Mouse (Mus musculus): ENCODE data around the gene Slc51a.
"Not testable (repeated sequence)": the region's sequence is repeated elsewhere in the genome, so short reads cannot be mapped to it uniquely, and the experiment has no call there.

The Slc51a gene

GRCm38 (mm10) chr16:32506868-32507267, 19.2 kb upstream of the Slc51a start:
- TF ChIP-seq NANOG (IDR thresholded peaks at IDR 0.05; ENCODE audit: borderline replicate concordance, low read length): no peak
- no peaks in the 10 kb centered on the region for H3K27me3 ChIP-seq (ENCODE audit: insufficient read depth, low read length)
- peaks cover 3% of the 10 kb centered on the region; the same call in 1 of the 2 replicates for H3K9me3 ChIP-seq (ENCODE audit: low read length)
- no peak overlapping the region for H3K4me3 ChIP-seq (replicated peaks; ENCODE audit: low read length)
- H3K4me1 ChIP-seq (replicated peaks; ENCODE audit: low read depth, low read length): peaks cover 91% of the 10 kb centered on the region
- H3K36me3 ChIP-seq (ENCODE audit: insufficient read depth, low read length): no peaks in the 10 kb centered on the region

- H3K36me3 ChIP-seq (ENCODE audit: insufficient read depth, low read length): no peaks in the 10 kb centered on the region
- no peak overlapping the region for H3K4me3 ChIP-seq (replicated peaks; ENCODE audit: low read length)
- peaks cover 91% of the 10 kb centered on the region for H3K4me1 ChIP-seq (replicated peaks; ENCODE audit: low read depth, low read length)
- no peaks in the 10 kb centered on the region; the same call in 1 of the 2 replicates for H3K9me3 ChIP-seq (ENCODE audit: low read length)
- TF ChIP-seq POU5F1 (IDR thresholded peaks at IDR 0.05; ENCODE audit: borderline replicate concordance, low read length) (no peak), NANOG (IDR thresholded peaks at IDR 0.05; ENCODE audit: borderline replicate concordance, low read length) (no peak), CTCF (conservative IDR thresholded peaks at IDR 0.05; ENCODE audit: low read length) (no peak)
- H3K27me3 ChIP-seq (ENCODE audit: insufficient read depth, low read length): no peaks in the 10 kb centered on the region
Observed at GRCm38 (mm10) chr16:32506298-32506697, 18.6 kb upstream of the Slc51a start.

- H3K9me3 ChIP-seq (ENCODE audit: low read length): no peaks in the 10 kb centered on the region
- no peak for TF ChIP-seq NANOG (IDR thresholded peaks at IDR 0.05; ENCODE audit: borderline replicate concordance, low read length)
- TF ChIP-seq CTCF (conservative IDR thresholded peaks at IDR 0.05; ENCODE audit: low read length): no peak
- TF ChIP-seq POU5F1 (IDR thresholded peaks at IDR 0.05; ENCODE audit: borderline replicate concordance, low read length): no peak
- H3K36me3 ChIP-seq (ENCODE audit: insufficient read depth, low read length): no peaks in the 10 kb centered on the region
- peaks cover 89% of the 10 kb centered on the region for H3K4me1 ChIP-seq (replicated peaks; ENCODE audit: low read depth, low read length)
- H3K4me3 ChIP-seq (replicated peaks; ENCODE audit: low read length): peak overlapping the region; percentile 18
- no peaks in the 10 kb centered on the region for H3K27me3 ChIP-seq (ENCODE audit: insufficient read depth, low read length)
Observed at GRCm38 (mm10) chr16:32503633-32504032, 16.0 kb upstream of the Slc51a start.

GRCm38 (mm10) chr16:32502621-32503335, 15.1 kb upstream of the Slc51a start:
- peaks cover 89% of the 10 kb centered on the region for H3K4me1 ChIP-seq (replicated peaks; ENCODE audit: low read depth, low read length)
- no peaks in the 10 kb centered on the region for H3K9me3 ChIP-seq (ENCODE audit: low read length)
- H3K36me3 ChIP-seq (ENCODE audit: insufficient read depth, low read length): no peaks in the 10 kb centered on the region
- H3K27me3 ChIP-seq (ENCODE audit: insufficient read depth, low read length): 0 out of 2 replicates have a peak, but pooled peaks cover 4% of the 10 kb centered on the region
- H3K4me3 ChIP-seq (replicated peaks; ENCODE audit: low read length): peak overlapping the region; percentile 59
- TF ChIP-seq CTCF (conservative IDR thresholded peaks at IDR 0.05; ENCODE audit: low read length): no peak
- no peak for TF ChIP-seq NANOG (IDR thresholded peaks at IDR 0.05; ENCODE audit: borderline replicate concordance, low read length)
- TF ChIP-seq POU5F1 (IDR thresholded peaks at IDR 0.05; ENCODE audit: borderline replicate concordance, low read length): no peak

GRCm38 (mm10) chr16:32501459-32501858, 13.8 kb upstream of the Slc51a start:
- Histone ChIP-seq H3K27me3 (ENCODE audit: insufficient read depth, low read length) (0 out of 2 replicates have a peak, but pooled peaks cover 4% of the 10 kb centered on the region), H3K4me1 (replicated peaks; ENCODE audit: low read depth, low read length) (peaks cover 89% of the 10 kb centered on the region), H3K4me3 (replicated peaks; ENCODE audit: low read length) (no peak overlapping the region), H3K36me3 (ENCODE audit: insufficient read depth, low read length) (no peaks in the 10 kb centered on the region), H3K9me3 (ENCODE audit: low read length) (no peaks in the 10 kb centered on the region)
- no peak for TF ChIP-seq POU5F1 (IDR thresholded peaks at IDR 0.05; ENCODE audit: borderline replicate concordance, low read length)
- no peak for TF ChIP-seq CTCF (conservative IDR thresholded peaks at IDR 0.05; ENCODE audit: low read length)
- no peak for TF ChIP-seq NANOG (IDR thresholded peaks at IDR 0.05; ENCODE audit: borderline replicate concordance, low read length)

- no peaks in the 10 kb centered on the region for H3K36me3 ChIP-seq (ENCODE audit: insufficient read depth, low read length)
- peak overlapping the region; percentile 68 for H3K4me3 ChIP-seq (replicated peaks; ENCODE audit: low read length)
- no peaks in the 10 kb centered on the region for H3K9me3 ChIP-seq (ENCODE audit: low read length)
- 0 out of 2 replicates have a peak, but pooled peaks cover 4% of the 10 kb centered on the region for H3K27me3 ChIP-seq (ENCODE audit: insufficient read depth, low read length)
- peaks cover 75% of the 10 kb centered on the region for H3K4me1 ChIP-seq (replicated peaks; ENCODE audit: low read depth, low read length)
- no peak for TF ChIP-seq NANOG (IDR thresholded peaks at IDR 0.05; ENCODE audit: borderline replicate concordance, low read length)
- peak; percentile 92 for TF ChIP-seq CTCF (conservative IDR thresholded peaks at IDR 0.05; ENCODE audit: low read length)
- no peak for TF ChIP-seq POU5F1 (IDR thresholded peaks at IDR 0.05; ENCODE audit: borderline replicate concordance, low read length)
Observed at GRCm38 (mm10) chr16:32499430-32500037, 11.9 kb upstream of the Slc51a start.

GRCm38 (mm10) chr16:32498996-32499395, 11.3 kb upstream of the Slc51a start:
- Histone ChIP-seq H3K4me1 (replicated peaks; ENCODE audit: low read depth, low read length) (peaks cover 72% of the 10 kb centered on the region), H3K4me3 (replicated peaks; ENCODE audit: low read length) (peak overlapping the region; percentile 68), H3K9me3 (ENCODE audit: low read length) (peaks cover 2% of the 10 kb centered on the region; the same call in 1 of the 2 replicates), H3K27me3 (ENCODE audit: insufficient read depth, low read length) (0 out of 2 replicates have a peak, but pooled peaks cover 4% of the 10 kb centered on the region), H3K36me3 (ENCODE audit: insufficient read depth, low read length) (no peaks in the 10 kb centered on the region)
- no peak for TF ChIP-seq POU5F1 (IDR thresholded peaks at IDR 0.05; ENCODE audit: borderline replicate concordance, low read length)
- TF ChIP-seq NANOG (IDR thresholded peaks at IDR 0.05; ENCODE audit: borderline replicate concordance, low read length): no peak
- TF ChIP-seq CTCF (conservative IDR thresholded peaks at IDR 0.05; ENCODE audit: low read length): no peak

- TF ChIP-seq POU5F1 (IDR thresholded peaks at IDR 0.05; ENCODE audit: borderline replicate concordance, low read length): no peak
- no peak for TF ChIP-seq CTCF (conservative IDR thresholded peaks at IDR 0.05; ENCODE audit: low read length)
- TF ChIP-seq NANOG (IDR thresholded peaks at IDR 0.05; ENCODE audit: borderline replicate concordance, low read length): no peak
- Histone ChIP-seq H3K4me1 (replicated peaks; ENCODE audit: low read depth, low read length) (peaks cover 42% of the 10 kb centered on the region), H3K9me3 (ENCODE audit: low read length) (peaks cover 33% of the 10 kb centered on the region), H3K36me3 (ENCODE audit: insufficient read depth, low read length) (no peaks in the 10 kb centered on the region), H3K4me3 (replicated peaks; ENCODE audit: low read length) (no peak within 1 kb of the TSS), H3K27me3 (ENCODE audit: insufficient read depth, low read length) (0 out of 2 replicates have a peak, but pooled peaks cover 4% of the 10 kb centered on the region)
Observed at GRCm38 (mm10) chr16:32495965-32496364, 8.3 kb upstream of the Slc51a start, which contains the start of gene Zdhhc19. TSS of gene Zdhhc19 (plus strand) at chr16:32496265.

- H3K4me3 ChIP-seq (replicated peaks; ENCODE audit: low read length): not testable (repeated sequence)
- peaks cover 30% of the 10 kb centered on the region for H3K4me1 ChIP-seq (replicated peaks; ENCODE audit: low read depth, low read length)
Observed at GRCm38 (mm10) chr16:32494371-32494770, 6.7 kb upstream of the Slc51a start.

More at GRCm38 (mm10) chr16:32494371-32494770, 6.7 kb upstream of the Slc51a start:
- not testable (repeated sequence) for H3K27me3 ChIP-seq (ENCODE audit: insufficient read depth, low read length); H3K36me3 ChIP-seq (ENCODE audit: insufficient read depth, low read length)
- peaks cover 37% of the 10 kb centered on the region for H3K9me3 ChIP-seq (ENCODE audit: low read length)

All from E14TG2a.4 (cell line).